Mouse (Mus musculus) liver, embryonic 14.5 days (tissue): ENCODE results near the gene Cyth3. TPM values are rescaled to one million over a fixed set of nuclear protein-coding genes. Genes with fewer than 3 reads are reported as not detected.

ENCODE experiments used
- ATAC-seq: fragments of 200-750 bp; cut with Nextera tagmentation; 2 replicates; pipeline ENCODE4 v1.8.0; 2017; ENCODE audit warnings: moderate number of reproducible peaks, mild to moderate bottlenecking, moderate library complexity; ENCODE audit not compliant: insufficient read depth
- DNase-seq, 3 experiments: peaks; one replicate each; pipeline ENCODE4 v3.0.0-alpha.2; 2012 to 2013; ENCODE audit warnings: low read depth in 3 of 3, low spot score in 3 of 3
- H3K27ac ChIP-seq: fragments of 300-500 bp; sonication (generic); 2 replicates; pipeline ENCODE4 v1.5.1; 2014; ENCODE audit warnings: moderate library complexity, mild to moderate bottlenecking, control low read depth, inconsistent platforms
- H3K27me3 ChIP-seq: fragments of 300-500 bp; sonication (generic); 2 replicates; pipeline ENCODE4 v1.6.1; 2014; ENCODE audit warnings: mild to moderate bottlenecking, low read length, moderate library complexity; ENCODE audit not compliant: control insufficient read depth, insufficient read depth
- H3K36me3 ChIP-seq: fragments of 300-500 bp; sonication (generic); replicated peaks from 2 replicates; pipeline ENCODE4 v1.6.1; 2014; ENCODE audit warnings: low read depth; ENCODE audit not compliant: control insufficient read depth, insufficient read depth
- H3K4me1 ChIP-seq, 2 experiments: fragments of 200-500 bp in 1 of 2; fragments of 300-500 bp in 1 of 2; sonication (generic) in 1 of 2; replicated peaks; 2 replicates each; pipeline ENCODE4 v1.6.1; 2012 to 2014; ENCODE audit warnings: antibody characterized with exemption in 1 of 2, inconsistent platforms in 1 of 2, low read length in 1 of 2; ENCODE audit not compliant: control insufficient read depth in 2 of 2, insufficient read depth in 2 of 2
- H3K4me2 ChIP-seq: fragments of 300-500 bp; sonication (generic); 2 replicates; pipeline ENCODE4 v1.6.1; 2014; ENCODE audit warnings: low read depth, mild to moderate bottlenecking, control low read depth, moderate library complexity
- H3K4me3 ChIP-seq, 2 experiments: fragments of 200-500 bp in 1 of 2; fragments of 300-500 bp in 1 of 2; sonication (generic) in 1 of 2; 2 replicates each; pipeline ENCODE4 v1.5.1; 2012 to 2014; ENCODE audit warnings: low read depth in 2 of 2, low read length in 2 of 2, mild to moderate bottlenecking in 2 of 2, control low read depth in 1 of 2, inconsistent platforms in 1 of 2, moderate library complexity in 1 of 2; ENCODE audit not compliant: insufficient read depth in 1 of 2
- H3K9ac ChIP-seq: fragments of 300-500 bp; sonication (generic); replicated peaks from 2 replicates; pipeline ENCODE4 v1.6.1; 2014; ENCODE audit warnings: mild to moderate bottlenecking, control low read depth, moderate library complexity
- H3K9me3 ChIP-seq: fragments of 300-500 bp; sonication (generic); 2 replicates; pipeline ENCODE4 v1.6.1; 2016; ENCODE audit warnings: low read length, mixed read lengths; ENCODE audit not compliant: control insufficient read depth
- CTCF ChIP-seq: IDR thresholded peaks from 2 replicates; pipeline ENCODE4 v1.5.1; 2016; ENCODE audit warnings: antibody characterized with exemption, low read depth, control low read depth
- EP300 ChIP-seq: IDR thresholded peaks from 2 replicates; pipeline ENCODE4 v1.6.1; 2016; ENCODE audit warnings: antibody characterized with exemption, low read depth
- WGBS: fragments of 180-500 bp; shearing (Covaris S2); extraction: QIAGEN DNeasy Blood & Tissue Kit; methylation state at CpG from one replicate; pipeline ENCODE4 v1.1.7; 2014; ENCODE audit not compliant: insufficient replicate concordance; 5-methylcytosine and 5-hydroxymethylcytosine counted together
- polyA plus RNA-seq, 2 experiments: library from polyadenylated mRNA; depleted of rRNA in 1 of 2; stranded (reverse) in 1 of 2; unstranded in 1 of 2; fragments of >200 nt; fragmentation: Nextera tagmentation in 1 of 2; extraction: Ambion mirVana in 1 of 2; gene quantifications; 2 replicates each; pipeline versions ENCODE4 v1.2.1 to v1.2.3; 2012 to 2014

Gene Cyth3
- polyA plus RNA-seq, 2 experiments, result 24.1 to 28.1 TPM

DNA sequence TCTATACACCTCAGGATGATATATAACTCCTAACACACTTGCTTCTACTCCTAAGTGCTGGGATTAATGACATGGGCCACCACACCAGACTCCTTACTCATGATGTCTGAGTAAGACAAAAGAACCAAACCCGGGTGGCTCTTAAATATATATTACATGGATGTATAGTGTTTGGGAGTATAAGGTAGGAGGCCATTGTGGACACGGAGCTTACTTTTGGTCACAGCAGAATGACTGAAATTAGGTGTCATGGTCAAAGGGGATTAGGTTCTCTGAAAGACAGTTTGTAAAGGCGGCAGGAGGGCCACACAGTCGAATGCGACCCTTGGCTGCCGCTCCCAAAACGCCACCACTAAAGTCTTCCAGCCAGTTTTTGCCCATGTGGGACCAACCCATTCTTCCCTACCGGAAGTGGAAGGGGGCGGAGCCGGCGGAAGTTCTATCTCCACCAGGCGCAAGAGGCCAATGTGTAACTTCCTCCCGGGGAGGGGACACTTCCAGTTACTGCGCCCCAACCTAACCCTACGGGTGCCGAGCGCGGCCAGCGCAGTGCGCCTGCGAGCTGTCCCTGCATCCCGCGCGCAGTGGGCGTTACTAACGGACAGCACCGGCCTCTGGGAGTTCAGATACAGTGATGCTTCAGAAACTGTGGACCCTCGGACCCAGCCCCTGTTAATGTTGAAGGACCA, 135.7 kb downstream of the Cyth3 start:
- no peaks in the 10 kb centered on the region for H3K27me3 ChIP-seq
- WGBS, result 22% methylated on average over 28 of the region's 28 CpGs

DNA sequence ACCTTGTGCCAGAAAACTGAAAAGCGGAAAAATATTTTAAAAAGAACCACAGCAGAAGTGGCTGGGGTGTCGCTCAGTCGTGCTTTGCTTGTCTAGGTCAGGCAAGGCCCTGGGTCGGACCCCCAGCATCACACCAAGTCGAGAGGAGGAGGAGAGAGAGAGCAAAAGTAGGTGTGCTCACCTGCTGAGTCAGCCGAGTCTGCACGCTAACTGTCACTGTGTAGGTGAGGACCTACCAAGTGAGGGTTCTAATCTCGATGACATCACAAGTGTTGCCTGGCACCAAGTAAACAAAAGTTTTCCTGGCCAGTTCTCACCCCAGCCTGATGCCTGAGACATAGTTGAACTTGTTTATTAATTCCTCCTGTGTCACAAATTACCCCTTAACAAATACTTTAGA, 137.3 kb downstream of the Cyth3 start:
- no peak overlapping the region for H3K4me2 ChIP-seq
- 61% methylated on average over 8 of the region's 8 CpGs for WGBS

More for the DNA sequence above, 135.7 kb downstream of the Cyth3 start:
- peaks cover 0 to 4% of the 10 kb centered on the region in 2 experiments; a peak in 1 of 4 replicates for H3K4me1 ChIP-seq
- peak overlapping the region; percentile 46 to 60 for H3K4me3 ChIP-seq
- DNase-seq (peak; percentile 48 to 59 (median 57)), ATAC-seq (peak; percentile 88)
- no peak overlapping the region for H3K27ac ChIP-seq
- H3K9me3 ChIP-seq, result no peaks in the 10 kb centered on the region
- H3K36me3 ChIP-seq, result no peaks in the 10 kb centered on the region
- H3K4me2 ChIP-seq, result peak overlapping the region; percentile 66
- peak overlapping the region; percentile 25; the same call in 1 of the 2 replicates for H3K9ac ChIP-seq
- TF ChIP-seq EP300 (0 out of 2 replicates have a peak, but pooled peaks have one; percentile 11), CTCF (no peak)

More for the DNA sequence above, 137.3 kb downstream of the Cyth3 start:
- H3K9ac ChIP-seq, result no peak overlapping the region
- no peaks in the 10 kb centered on the region for H3K27me3 ChIP-seq
- H3K9me3 ChIP-seq, result no peaks in the 10 kb centered on the region
- DNase-seq (no peak), ATAC-seq (no peak)
- TF ChIP-seq CTCF, result no peak
- TF ChIP-seq EP300, result no peak
- peaks cover 0 to 4% of the 10 kb centered on the region in 2 experiments; a peak in 1 of 4 replicates for H3K4me1 ChIP-seq
- no peak overlapping the region for H3K27ac ChIP-seq
- H3K4me3 ChIP-seq, result no peak overlapping the region
- no peaks in the 10 kb centered on the region for H3K36me3 ChIP-seq

Other genes with a start within 250 kb of the Cyth3 start
- 35.3 and 39.9 TPM in 2 replicates for gene Kdelr2, start 218.6 kb upstream of the Cyth3 start, polyA plus RNA-seq (2012; rRNA removed)
- 134 and 135 TPM in 2 replicates for gene Kdelr2, start 218.6 kb upstream of the Cyth3 start, polyA plus RNA-seq (2014; fragmentation: Nextera tagmentation; extraction: Ambion mirVana)
- 4.9 TPM in 2 replicates for gene Daglb, start 157.9 kb upstream of the Cyth3 start, polyA plus RNA-seq (2012; rRNA removed)
- gene Daglb, start 157.9 kb upstream of the Cyth3 start, polyA plus RNA-seq (2014; fragmentation: Nextera tagmentation; extraction: Ambion mirVana), result 4.5 and 5.4 TPM in 2 replicates
- gene Rac1, start 94.4 kb upstream of the Cyth3 start, polyA plus RNA-seq (2012; rRNA removed), result 53.9 and 115 TPM in 2 replicates
- gene Rac1, start 94.4 kb upstream of the Cyth3 start, polyA plus RNA-seq (2014; fragmentation: Nextera tagmentation; extraction: Ambion mirVana), result 146 and 161 TPM in 2 replicates
- gene Usp42, start 109.8 kb downstream of the Cyth3 start, polyA plus RNA-seq (2012; rRNA removed), result 1.4 and 1.7 TPM in 2 replicates
- gene Usp42, start 109.8 kb downstream of the Cyth3 start, polyA plus RNA-seq (2014; fragmentation: Nextera tagmentation; extraction: Ambion mirVana), result 2.5 and 4.1 TPM in 2 replicates
- gene Eif2ak1, start 195.3 kb downstream of the Cyth3 start, polyA plus RNA-seq (2012; rRNA removed), result 39.8 and 44.3 TPM in 2 replicates
- 108 and 112 TPM in 2 replicates for gene Eif2ak1, start 195.3 kb downstream of the Cyth3 start, polyA plus RNA-seq (2014; fragmentation: Nextera tagmentation; extraction: Ambion mirVana)